Mouse (Mus musculus) erythroblast, adult 5-6 weeks (primary cell): ENCODE measurements around the gene Ubtfl1. TPM values are rescaled to one million over a fixed set of nuclear protein-coding genes. Genes with fewer than 3 reads are reported as not detected.
"Not testable (repeated sequence)": the region's sequence is repeated elsewhere in the genome, so short reads cannot be mapped to it uniquely, and the experiment has no call there.

Source experiments
- ATAC-seq: replicated peaks from 2 replicates; pipeline ENCODE4 v1.8.0; 2016; ENCODE audit warnings: moderate number of reproducible peaks, mild to moderate bottlenecking, moderate TSS enrichment, inconsistent platforms; ENCODE audit not compliant: poor library complexity, low FRiP score, severe bottlenecking
- total RNA-seq, 2 experiments: library from RNA; stranded (forward) in 1 of 2; stranded (reverse) in 1 of 2; fragments of 150-400 nt in 1 of 2; fragments of 200-764, 138-1000 nt in 1 of 2; gene quantifications; 2 replicates each; pipeline versions ENCODE4 v1.2.3 to v1.2.4; 2015 to 2017; ENCODE audit warnings: low replicate concordance in 2 of 2

Ubtfl1 gene
- not detected in 2 replicates for total RNA-seq (2015; ENCODE audit: low replicate concordance)
- total RNA-seq (2017; ENCODE audit: low replicate concordance), result not detected in 2 replicates

GRCm38 (mm10) chr9:18404118-18404517 is at the start of gene Ubtfl1:
Ubtfl1 (plus strand) TSS chr9:18404418.
- ATAC-seq, result no peak

DNA sequence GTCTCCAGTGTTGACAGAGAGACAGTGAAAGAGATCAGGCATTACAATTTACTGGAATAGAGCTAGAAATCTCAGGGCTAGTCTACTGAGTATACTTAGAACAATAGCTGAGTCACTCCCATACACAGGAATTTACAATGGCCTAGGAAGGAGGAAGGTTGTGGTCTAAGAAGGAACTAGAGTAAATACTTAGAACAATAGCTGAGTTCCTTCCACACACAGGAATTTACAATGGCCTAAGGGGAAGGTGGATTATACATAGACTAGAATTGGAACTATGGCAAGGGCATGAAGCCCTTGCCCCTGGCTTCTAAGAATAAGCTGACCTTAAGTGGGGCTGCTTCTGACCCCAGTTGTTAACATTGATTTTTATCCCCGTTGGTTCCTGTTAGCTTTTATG is 31.2 kb upstream of the Ubtfl1 start:
- ATAC-seq, result not testable (repeated sequence)

- ATAC-seq, result no peak
Observed at GRCm38 (mm10) chr9:18385782-18386181, 18.4 kb upstream of the Ubtfl1 start.

DNA sequence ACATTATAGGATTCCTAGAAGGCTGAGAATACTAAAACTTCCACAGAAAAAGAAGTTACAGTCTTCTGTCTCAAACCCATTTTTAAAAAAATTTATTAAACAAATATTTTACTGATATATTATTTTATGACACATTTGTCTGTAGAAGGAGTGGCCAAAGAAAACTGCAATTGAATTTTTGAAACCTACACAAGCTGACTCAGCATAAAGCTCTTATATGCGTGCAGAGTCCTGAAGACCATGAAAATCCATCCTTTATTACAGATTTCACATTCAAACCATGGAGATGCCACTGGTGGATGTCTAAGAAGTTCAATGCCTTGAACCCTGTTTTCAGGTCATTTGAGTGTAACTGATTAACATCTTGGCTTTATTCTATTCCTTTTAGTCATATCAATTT is 4.6 kb upstream of the Ubtfl1 start:
- no peak for ATAC-seq

DNA sequence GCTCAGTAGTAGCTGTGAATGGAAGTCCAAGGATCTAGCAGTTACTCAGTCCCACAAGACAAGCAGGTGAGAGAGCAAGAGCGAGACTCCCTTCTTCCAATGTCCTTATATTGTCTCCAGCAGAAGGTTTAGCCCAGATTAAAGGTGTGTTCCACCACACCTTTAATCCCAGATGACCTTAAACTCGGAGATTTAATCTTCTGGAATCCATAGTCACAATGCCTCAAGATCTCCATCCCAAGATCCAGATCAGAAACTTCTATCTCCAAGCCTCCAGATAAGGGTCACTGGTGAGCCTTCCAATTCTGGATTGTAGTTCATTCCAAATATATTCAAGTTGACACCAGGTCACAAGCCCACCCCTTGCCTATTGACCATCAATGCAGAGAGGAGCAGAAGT is 1.3 kb upstream of the Ubtfl1 start, which contains the start of gene Naalad2:
TSS of gene Naalad2 (minus strand) at position 101 of the 400 bp plus-strand sequence.
- not testable (repeated sequence) for ATAC-seq

GRCm38 (mm10) chr9:18412371-18412770 is 8.2 kb downstream of the Ubtfl1 start:
- not testable (repeated sequence) for ATAC-seq

- ATAC-seq, result no peak
Observed at GRCm38 (mm10) chr9:18430354-18430753, 26.1 kb downstream of the Ubtfl1 start, which contains the start of gene Mbd3l2. Mbd3l2 (plus strand) TSS chr9:18430654.

DNA sequence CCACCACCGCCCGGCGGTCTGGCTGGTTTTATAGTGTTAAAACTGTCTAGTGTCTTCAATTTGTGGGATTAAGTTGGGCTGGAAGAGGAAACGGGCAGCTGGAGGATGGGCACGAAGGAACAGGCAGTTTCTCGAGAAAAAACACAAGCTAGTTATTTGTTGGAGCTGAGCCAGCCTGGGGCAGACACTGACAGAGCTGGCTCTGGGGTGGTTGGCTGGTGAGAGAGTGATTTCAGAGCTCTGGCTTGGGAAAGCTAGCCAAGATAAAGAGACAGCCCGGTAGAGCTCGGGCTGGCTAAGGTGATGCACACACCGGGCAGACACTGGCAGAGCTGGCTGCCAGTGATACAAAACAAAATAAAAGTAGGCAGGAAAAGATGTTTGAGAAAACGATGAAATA is 27.5 kb downstream of the Ubtfl1 start:
- no peak for ATAC-seq

DNA sequence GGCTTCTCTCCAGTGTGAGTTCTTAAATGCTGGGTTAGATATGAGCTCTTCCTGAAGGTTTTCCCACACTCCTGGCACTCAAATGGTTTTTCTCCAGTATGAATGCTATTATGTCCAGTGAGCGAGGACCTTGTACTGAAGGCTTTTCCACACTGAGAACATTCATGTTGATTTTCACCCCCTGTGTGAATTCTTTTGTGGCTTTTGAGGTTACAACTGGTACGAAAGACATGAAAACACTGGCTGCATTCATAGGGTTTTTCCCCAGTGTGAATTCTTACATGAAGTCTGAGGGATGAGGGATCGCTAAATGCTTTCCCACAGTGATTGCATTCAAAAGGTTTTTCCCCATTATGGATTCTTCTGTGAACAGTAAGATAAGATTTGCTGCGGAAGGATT is 52.3 kb downstream of the Ubtfl1 start:
- no peak for ATAC-seq

Other genes with a start within 250 kb of the Ubtfl1 start
- 14.8 and 16.7 TPM in 2 replicates for gene Chordc1, start 112.3 kb upstream of the Ubtfl1 start, total RNA-seq (2015; ENCODE audit: low replicate concordance)
- gene Chordc1, start 112.3 kb upstream of the Ubtfl1 start, total RNA-seq (2017; ENCODE audit: low replicate concordance), result 22.2 and 23.6 TPM in 2 replicates
- gene Naalad2, start 1.4 kb upstream of the Ubtfl1 start, total RNA-seq (2015; ENCODE audit: low replicate concordance), result not detected in 2 replicates
- not detected in 2 replicates for gene Naalad2, start 1.4 kb upstream of the Ubtfl1 start, total RNA-seq (2017; ENCODE audit: low replicate concordance)
- not detected in 2 replicates for gene Mbd3l2, start 26.2 kb downstream of the Ubtfl1 start, total RNA-seq (2015; ENCODE audit: low replicate concordance)
- gene Mbd3l2, start 26.2 kb downstream of the Ubtfl1 start, total RNA-seq (2017; ENCODE audit: low replicate concordance), result 1.4 TPM in 1 of 2 replicates, not detected in the other
- 0.63 TPM in 1 of 2 replicates, not detected in the other for gene Zfp558, start 73.8 kb downstream of the Ubtfl1 start, total RNA-seq (2015; ENCODE audit: low replicate concordance)
- gene Zfp558, start 73.8 kb downstream of the Ubtfl1 start, total RNA-seq (2017; ENCODE audit: low replicate concordance), result not detected in 2 replicates
- gene Mbd3l1, start 73.9 kb downstream of the Ubtfl1 start, total RNA-seq (2015; ENCODE audit: low replicate concordance), result not detected in 2 replicates
- not detected in 2 replicates for gene Mbd3l1, start 73.9 kb downstream of the Ubtfl1 start, total RNA-seq (2017; ENCODE audit: low replicate concordance)